Mouse (Mus musculus) brain, adult 10 weeks (tissue): Measurements from ENCODE around the gene Vav2. TPM values are rescaled to one million over a fixed set of nuclear protein-coding genes. Genes with fewer than 3 reads are reported as not detected.

Experiments
- polyA plus RNA-seq: library from polyadenylated mRNA; stranded (reverse); fragments of 350-450 nt; fragmentation: Illumina TruSeq; extraction: RNeasy Lipid Tissue Mini Kit (QIAGEN cat#74804); gene quantifications from one replicate; pipeline ENCODE4 v1.2.3, GENCODE M21; 2015; ENCODE audit warnings: low read depth, low replicate concordance

The Vav2 gene
- 5.6 TPM for polyA plus RNA-seq

GRCm38 (mm10) chr2:27426855-27427457 is at the start of gene Vav2:
Gene Vav2, minus strand, starts transcription at chr2:27427033.

GRCm38 (mm10) chr2:27441767-27442707 is 15.2 kb upstream of the Vav2 start, which contains the start of gene Brd3os:
Gene Brd3os, plus strand, starts transcription at chr2:27442324.

GRCm38 (mm10) chr2:27248211-27248610 is 178.6 kb downstream of the Vav2 start, which contains the start of gene Sardh:
Gene Sardh, minus strand, starts transcription at chr2:27248337.

Other genes with a start within 250 kb of the Vav2 start
- 8.9 TPM for gene Sardh, start 178.7 kb downstream of the Vav2 start, polyA plus RNA-seq
- 40.2 TPM for gene Brd3os, start 15.3 kb upstream of the Vav2 start, polyA plus RNA-seq
- gene Brd3, start 80.6 kb upstream of the Vav2 start, polyA plus RNA-seq = 20.8 TPM
- gene Wdr5, start 88.1 kb upstream of the Vav2 start, polyA plus RNA-seq = 26.5 TPM
- 16.9 TPM for gene Rxra, start 249.4 kb upstream of the Vav2 start, polyA plus RNA-seq